Mouse (Mus musculus) layer of hippocampus, postnatal 25 days (tissue): ENCODE measurements around the gene Cab39. TPM values are rescaled to one million over a fixed set of nuclear protein-coding genes. Genes with fewer than 3 reads are reported as not detected.

ENCODE experiments used
- DNase-seq, 2 experiments: peaks; one replicate each; pipeline ENCODE4 v3.0.0; 2022; ENCODE audit warnings: mixed read lengths in 2 of 2, low spot score in 1 of 2; ENCODE audit errors: extremely low spot score in 1 of 2
- total RNA-seq, 2 experiments: library from RNA; stranded (reverse); gene quantifications; 2 replicates each; pipeline ENCODE4 v1.2.3; 2021

Gene Cab39
- total RNA-seq, 2 experiments from 2014 or later, result 149 to 151 TPM

DNA sequence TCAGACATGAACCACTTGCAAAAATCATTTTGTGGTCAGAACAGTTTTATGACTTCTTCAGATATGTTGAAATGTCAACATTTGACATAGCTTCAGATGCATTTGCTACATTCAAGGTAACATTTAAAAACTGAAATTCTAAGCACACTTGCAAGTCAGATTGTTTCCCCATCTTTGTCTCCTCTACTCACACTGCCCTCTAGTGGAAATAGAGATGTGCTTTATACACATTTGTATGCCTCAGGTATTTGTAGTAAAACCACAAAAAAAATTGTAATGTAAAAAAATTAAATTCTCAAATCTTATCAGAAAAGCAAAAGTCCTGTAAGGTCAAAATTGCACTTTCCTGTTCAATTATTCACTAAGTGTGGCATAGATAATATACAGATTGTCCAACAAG lies 49.0 kb downstream of the Cab39 start:
- DNase-seq, result no peak

GRCm38 (mm10) chr1:85843291-85843863 lies 50.1 kb downstream of the Cab39 start:
- DNase-seq, result no peak

- DNase-seq, result no peak
Observed at GRCm38 (mm10) chr1:85844981-85845380, 51.7 kb downstream of the Cab39 start.

- no peak for DNase-seq
Observed at GRCm38 (mm10) chr1:85845476-85845875, 52.2 kb downstream of the Cab39 start.

DNA sequence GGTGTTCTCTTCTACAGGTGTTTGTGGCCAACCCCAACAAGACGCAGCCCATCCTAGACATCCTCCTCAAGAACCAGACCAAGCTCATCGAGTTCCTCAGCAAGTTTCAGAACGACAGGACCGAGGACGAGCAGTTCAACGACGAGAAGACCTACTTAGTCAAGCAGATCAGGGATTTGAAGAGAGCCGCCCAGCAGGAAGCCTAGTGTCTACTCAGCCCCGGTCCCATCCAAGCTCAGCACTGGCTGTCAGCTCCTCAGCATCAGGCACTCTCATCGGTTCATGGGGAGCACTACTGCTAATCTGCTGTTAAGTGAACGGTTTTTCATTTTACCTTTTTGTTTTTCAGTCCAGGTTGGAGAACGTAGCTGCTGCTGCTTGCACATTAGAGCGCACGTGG lies 55.8 kb downstream of the Cab39 start:
- no peak for DNase-seq

DNA sequence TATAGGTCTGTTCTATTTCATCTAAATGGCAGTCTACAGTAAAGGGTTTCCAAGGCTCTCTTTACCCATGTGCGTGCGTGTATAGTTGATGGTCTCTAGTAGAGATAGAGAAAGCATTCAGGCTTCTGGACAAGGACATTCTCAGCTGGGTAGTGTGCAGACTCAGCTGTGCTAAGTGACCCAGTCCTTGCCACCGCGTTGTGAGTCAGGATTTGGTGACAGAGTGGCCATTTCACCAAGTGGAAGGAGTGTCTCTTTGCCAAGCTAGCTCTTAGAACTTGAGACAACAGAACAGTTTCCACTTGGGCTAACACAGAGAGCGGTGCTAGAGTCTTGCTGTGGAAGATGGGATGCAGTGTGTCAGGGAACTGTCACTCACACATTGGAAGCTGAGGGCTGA lies 57.6 kb downstream of the Cab39 start:
- DNase-seq, result no peak

- DNase-seq, result peak; percentile 48 to 67
Observed at GRCm38 (mm10) chr1:85852996-85853689, 59.9 kb downstream of the Cab39 start.

DNA sequence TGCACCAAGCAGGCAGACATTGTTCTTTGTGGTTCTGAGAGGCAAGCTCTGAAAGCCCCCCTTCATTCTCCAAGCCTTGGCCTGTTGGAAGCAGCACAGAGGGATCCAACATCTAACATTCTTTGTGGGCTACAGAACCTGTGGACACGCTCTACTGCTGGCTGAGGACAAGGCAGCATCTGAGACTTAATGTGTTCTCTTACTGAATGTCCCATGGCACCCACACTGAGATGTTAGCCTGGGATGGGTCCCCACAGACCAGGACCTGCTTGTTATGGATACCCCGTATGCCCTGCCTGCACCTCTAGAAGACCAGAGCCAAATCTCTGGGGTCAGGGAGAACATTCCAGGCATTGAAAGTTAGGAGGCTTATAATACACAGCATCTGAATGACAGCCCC lies 60.6 kb downstream of the Cab39 start:
- DNase-seq, result no peak

DNA sequence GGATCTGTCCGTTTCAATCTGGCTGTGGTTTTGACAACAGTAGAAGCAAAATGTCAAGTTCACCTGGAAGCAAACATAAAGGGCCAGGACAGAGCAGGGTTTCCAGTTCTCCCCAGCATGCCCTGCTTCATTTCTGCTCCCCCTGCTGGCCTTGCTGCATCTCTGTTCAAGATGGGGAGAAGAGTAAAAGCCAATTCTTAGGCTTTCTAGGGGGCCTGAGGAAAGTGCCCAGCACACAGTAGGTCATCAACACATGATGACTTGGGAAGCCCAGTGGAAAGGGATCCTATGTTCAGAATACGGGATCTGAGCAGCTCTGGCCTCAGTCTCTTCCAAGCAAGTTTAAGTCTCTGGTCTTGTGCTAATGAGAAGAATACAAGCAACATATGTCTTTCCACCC lies 61.2 kb downstream of the Cab39 start:
- no peak for DNase-seq

DNA sequence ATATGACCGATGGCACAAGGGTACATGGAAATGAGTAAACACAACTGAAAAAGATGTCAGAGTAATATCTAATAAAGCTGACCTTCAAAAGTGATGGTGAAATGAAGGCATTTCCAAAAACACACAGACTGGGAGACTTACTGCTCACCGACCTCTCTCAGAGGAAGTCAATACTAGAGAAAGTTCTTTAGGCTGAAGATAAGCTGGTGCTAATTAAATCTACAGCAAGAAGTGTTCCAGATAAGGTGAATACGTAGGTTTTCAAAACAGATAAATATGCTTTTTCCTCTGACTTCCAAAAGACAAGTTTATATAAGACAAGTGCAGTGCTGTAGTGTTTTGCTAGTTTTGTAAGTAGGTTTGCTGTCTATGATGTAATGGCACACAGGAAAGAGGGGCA lies 63.0 kb downstream of the Cab39 start:
- no peak for DNase-seq

DNA sequence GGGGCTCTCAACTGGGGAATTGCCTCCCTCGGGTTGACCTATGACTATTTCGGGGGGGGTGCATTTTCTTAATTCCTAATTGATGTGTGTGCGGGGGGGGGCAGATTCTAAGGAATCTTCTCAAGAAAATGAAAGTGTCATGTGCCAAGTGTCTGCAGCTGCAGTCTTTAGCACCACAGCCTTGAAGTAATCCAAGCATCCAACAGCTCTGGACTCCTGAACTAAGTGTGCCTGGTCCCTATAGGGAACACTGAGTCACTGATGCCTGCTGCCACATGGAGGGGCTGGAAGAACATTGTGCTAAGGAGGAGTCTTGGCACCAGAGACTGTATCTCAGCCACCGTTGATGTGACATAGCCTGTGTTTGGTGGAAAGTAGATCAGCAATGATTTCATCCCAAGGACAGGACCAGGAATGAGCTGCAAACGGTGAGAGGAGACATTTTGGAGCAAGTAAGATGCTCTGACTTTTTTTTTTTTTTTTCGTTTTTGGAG lies 64.1 kb downstream of the Cab39 start:
- no peak for DNase-seq

- peak in 1 of 2 experiments; percentile 30 for DNase-seq
Observed at GRCm38 (mm10) chr1:85864383-85864782, 71.1 kb downstream of the Cab39 start.

DNA sequence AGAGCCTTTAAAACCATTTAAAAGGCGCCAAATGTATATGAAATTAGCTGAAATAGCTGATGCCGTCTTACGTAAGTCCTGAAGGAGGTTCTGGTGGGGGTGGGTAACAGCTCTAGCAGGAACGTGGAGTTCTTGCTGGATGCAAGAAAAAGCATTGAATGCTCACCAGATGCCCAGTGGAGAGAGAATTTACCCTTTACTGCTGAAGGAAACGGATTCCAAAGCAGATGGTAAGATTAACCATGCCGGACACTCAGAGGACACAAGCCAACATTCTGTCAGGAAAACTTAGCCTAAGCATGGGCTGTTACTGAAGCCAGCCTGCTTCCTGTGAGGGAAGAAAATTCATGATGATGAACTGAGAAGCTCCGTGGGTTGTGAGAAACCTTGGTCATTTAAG lies 76.8 kb downstream of the Cab39 start:
- no peak for DNase-seq

- no peak for DNase-seq
Observed at GRCm38 (mm10) chr1:85870546-85870945, 77.3 kb downstream of the Cab39 start.

DNA sequence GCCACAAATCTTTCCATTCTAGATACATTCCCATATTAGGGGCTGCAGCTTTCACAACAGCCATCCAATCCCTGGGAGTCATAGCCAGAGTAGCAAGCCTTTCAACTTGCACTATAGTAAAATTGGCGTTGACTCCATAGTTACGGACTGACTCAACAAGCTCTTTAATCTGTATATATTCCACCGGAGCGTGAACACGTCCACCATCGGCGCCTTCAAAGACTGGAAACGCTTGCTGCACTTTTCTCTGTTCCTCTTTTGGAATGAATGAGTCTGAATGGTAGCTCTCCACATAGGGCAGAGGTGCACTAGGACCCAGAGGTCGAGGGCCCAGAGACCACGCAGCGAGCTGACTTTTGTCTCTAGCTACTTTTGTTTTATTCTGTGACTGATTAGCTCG lies 88.8 kb downstream of the Cab39 start:
- no peak for DNase-seq

- DNase-seq, result no peak
Observed at GRCm38 (mm10) chr1:85887221-85887620, 94.0 kb downstream of the Cab39 start.

DNA sequence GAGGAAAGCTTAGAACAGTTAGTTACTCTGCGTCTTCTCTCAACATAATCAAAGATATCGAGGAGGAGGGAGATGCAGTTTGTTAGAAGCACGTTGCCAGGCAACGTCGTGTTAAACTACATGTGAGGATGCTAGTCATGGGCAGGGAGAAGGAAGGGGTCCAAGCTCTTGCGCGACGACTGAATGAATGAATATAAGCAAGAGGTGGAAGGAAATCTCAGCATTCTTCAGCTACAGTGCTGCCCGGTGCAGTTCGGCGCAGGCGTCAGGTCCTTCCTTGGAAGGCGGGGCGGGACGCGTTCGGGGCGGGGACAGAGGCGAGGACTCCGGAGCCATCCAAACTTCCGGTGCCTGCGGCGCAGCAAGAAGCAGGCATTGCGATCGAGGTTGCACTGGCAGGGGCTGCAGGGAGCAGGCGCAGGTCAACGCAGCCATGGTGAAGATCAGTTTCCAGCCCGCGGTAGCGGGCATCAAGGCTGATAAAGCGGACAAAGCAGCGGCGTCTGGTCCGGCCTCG lies 101.0 kb downstream of the Cab39 start, which contains the start of gene Itm2c:
Gene Itm2c, plus strand, starts transcription at position 51 of the 517 bp plus-strand sequence.
- DNase-seq, result peak; percentile 82 to 85

DNA sequence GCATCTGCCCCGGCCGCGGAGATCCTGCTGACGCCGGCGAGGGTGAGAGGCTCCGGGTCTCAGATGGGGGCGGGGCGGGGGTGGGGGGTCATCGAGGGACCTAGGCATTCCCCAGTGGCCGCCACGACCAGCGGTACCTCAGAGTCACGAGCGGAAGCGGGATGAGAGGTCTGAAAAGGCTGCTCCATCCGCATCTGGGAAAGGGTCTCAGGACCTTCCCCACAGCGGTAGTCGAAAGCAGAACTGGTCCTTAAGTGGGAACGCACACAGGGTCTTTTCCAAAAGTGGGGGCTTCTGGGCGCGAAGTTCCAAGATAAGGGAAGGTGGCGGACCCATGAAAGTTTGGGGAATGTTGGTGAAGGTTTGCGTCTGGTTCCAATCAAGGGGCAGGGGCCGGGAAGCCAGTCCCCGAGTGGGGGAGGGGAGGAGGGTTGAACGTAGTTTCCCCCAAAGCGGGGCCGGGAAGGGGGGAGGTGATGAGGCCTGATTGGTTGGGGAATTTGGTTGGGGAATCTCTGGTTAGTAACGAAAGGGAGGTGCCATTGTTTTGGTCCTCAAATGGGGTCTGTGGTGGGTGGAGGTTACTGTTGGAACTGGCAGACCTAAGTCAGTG lies 101.6 kb downstream of the Cab39 start:
- peak in 1 of 2 experiments; percentile 56 for DNase-seq

DNA sequence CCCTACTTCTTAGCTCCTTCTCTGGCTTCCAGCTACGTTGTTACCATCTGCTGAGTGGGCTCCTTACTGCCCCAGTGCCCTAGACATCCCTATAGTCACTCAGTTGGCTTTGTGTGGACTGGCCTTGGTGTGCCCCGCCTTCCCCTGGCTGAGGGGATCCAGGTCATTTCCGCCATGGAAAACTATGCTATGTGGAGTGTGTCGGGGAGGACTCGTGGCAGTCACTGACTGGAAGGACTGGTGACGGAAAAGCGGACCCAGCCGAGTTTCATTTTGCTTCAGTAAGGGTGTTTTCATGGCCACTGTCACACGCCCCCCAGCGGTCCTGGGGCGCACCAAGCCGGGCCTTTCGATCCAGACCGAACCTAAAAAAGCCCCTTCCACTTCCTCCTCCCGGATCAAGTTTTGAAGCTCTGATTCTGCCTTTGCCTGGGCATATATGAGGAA lies 102.2 kb downstream of the Cab39 start:
- peak in 1 of 2 experiments; percentile 57 for DNase-seq

- DNase-seq, result no peak
Observed at GRCm38 (mm10) chr1:85896110-85896509, 102.9 kb downstream of the Cab39 start.
